ENCODE assay signal across 7 mouse cellular contexts in genomic region chr11:117934168-117934567, GRCm38 (mm10). TPM values are rescaled to one million over a fixed set of nuclear protein-coding genes. Genes with fewer than 3 reads are reported as not detected.
DNase-seq lines count a peak whose midpoint lies in the region; ATAC-seq lines count a peak whose summit lies in the region.

No protein-coding gene starts in this region.

- peak; percentile 46 for DNase-seq in MN1 (ENCODE audit: low spot score)
- peak; percentile 51 to 65 for DNase-seq in heart, postnatal 36 days
- DNase-seq in lung, postnatal 36 days: peak; percentile 91
- no peak for DNase-seq in cerebellum, adult 9-11 months
- DNase-seq in embryo, embryonic 10.5 days (ENCODE audit: low spot score): no peak
- no peak for DNase-seq in right cerebral cortex, postnatal 10 days (ENCODE audit: low spot score in 2 of 2)

- no peak overlapping the region for H3K4me3 ChIP-seq in embryonic facial prominence, embryonic 12.5 days

- no peak overlapping the region for H3K9ac ChIP-seq in embryonic facial prominence, embryonic 12.5 days

- 0 out of 2 replicates have a peak overlapping the region, but pooled peaks have one; percentile 12 for H3K27ac ChIP-seq in embryonic facial prominence, embryonic 12.5 days

- 0 out of 2 replicates have a peak, but pooled peaks have one; percentile 30 for ATAC-seq in embryonic facial prominence, embryonic 12.5 days (ENCODE audit: insufficient number of reproducible peaks, insufficient read depth, low FRiP score, low TSS enrichment)

- peaks cover 73% of the 10 kb centered on the region for H3K4me1 ChIP-seq in embryonic facial prominence, embryonic 12.5 days

- intact Hi-C loops in heart, postnatal 36 days (cut with DNase I): no loop called here

- no peaks in the 10 kb centered on the region for H3K36me3 ChIP-seq in embryonic facial prominence, embryonic 12.5 days

- H3K27me3 ChIP-seq in embryonic facial prominence, embryonic 12.5 days: peaks cover 19% of the 10 kb centered on the region

- no peak overlapping the region for H3K4me2 ChIP-seq in embryonic facial prominence, embryonic 12.5 days (replicated peaks)

- WGBS in embryonic facial prominence, embryonic 12.5 days: 23% methylated on average over 2 of the region's 2 CpGs

- no peaks in the 10 kb centered on the region for H3K9me3 ChIP-seq in embryonic facial prominence, embryonic 12.5 days

RNA-seq across cellular contexts. Expression of gene Socs3, which starts 35.7 kb away (rescaled TPM):
- polyA plus RNA-seq in embryonic facial prominence, embryonic 12.5 days (2016; fragmentation: Nextera tagmentation; extraction: Ambion mirVana): 18.4 and 19.3 TPM in 2 replicates
- 1 to 10 TPM; 3.4 to 3.8 TPM for total RNA-seq in heart, postnatal 36 days (2021)

RNA-seq across cellular contexts. Expression of gene Pgs1, which starts 51.9 kb away (rescaled TPM):
- 43.0 and 46.2 TPM in 2 replicates for polyA plus RNA-seq in embryonic facial prominence, embryonic 12.5 days (2016; fragmentation: Nextera tagmentation; extraction: Ambion mirVana)
- total RNA-seq in heart, postnatal 36 days (2021): 10 to 100 TPM; 17.8 to 20.0 TPM

Comparison
In these comparisons a context has a peak if more than half of its experiments do, and no peak if none do; other contexts are left out.
1. DNase-seq: peak in MN1 (single experiment), heart, postnatal 36 days (2 of 2) and lung, postnatal 36 days (single experiment); none in cerebellum, adult 9-11 months (single experiment), embryo, embryonic 10.5 days (single experiment) and right cerebral cortex, postnatal 10 days (0 of 2).